Mouse (Mus musculus) kidney, adult 2 months (tissue): ENCODE results near the gene Nmnat2. TPM values are rescaled to one million over a fixed set of nuclear protein-coding genes. Genes with fewer than 3 reads are reported as not detected.

Source experiments
- DNase-seq: peaks from one replicate; pipeline ENCODE4 v3.0.0; 2021
- H3K27ac ChIP-seq: fragments of 200-500 bp; 2 replicates; pipeline ENCODE4 v1.5.1; 2012; ENCODE audit warnings: low read depth, low read length, control low read depth, inconsistent platforms; ENCODE audit not compliant: insufficient read depth
- H3K27me3 ChIP-seq: fragments of 200-500 bp; replicated peaks from 2 replicates; pipeline ENCODE4 v1.6.1; 2012; ENCODE audit warnings: mild to moderate bottlenecking, moderate library complexity, low read length, inconsistent platforms; ENCODE audit not compliant: control insufficient read depth, insufficient read depth
- H3K36me3 ChIP-seq: fragments of 200-500 bp; 2 replicates; pipeline ENCODE4 v1.6.1; 2012; ENCODE audit warnings: mild to moderate bottlenecking, moderate library complexity, low read length, inconsistent platforms; ENCODE audit not compliant: control insufficient read depth, insufficient read depth
- H3K4me1 ChIP-seq: fragments of 200-500 bp; 2 replicates; pipeline ENCODE4 v1.6.1; 2011; ENCODE audit warnings: low read length; ENCODE audit not compliant: control insufficient read depth, insufficient read depth
- H3K4me3 ChIP-seq: fragments of 200-500 bp; 2 replicates; pipeline ENCODE4 v1.5.1; 2011; ENCODE audit warnings: mild to moderate bottlenecking, low read depth, low read length, control low read depth; ENCODE audit not compliant: insufficient read depth
- CTCF ChIP-seq: fragments of 200-500 bp; conservative IDR thresholded peaks from 2 replicates; pipeline ENCODE4 v1.5.1; 2011; ENCODE audit warnings: low read depth, mild to moderate bottlenecking, control low read depth, low read length, moderate library complexity, mixed read lengths; ENCODE audit not compliant: insufficient read depth, insufficient read length
- POLR2A ChIP-seq: fragments of 200-500 bp; IDR thresholded peaks from one replicate; pipeline ENCODE4 v1.6.1; 2011; ENCODE audit warnings: low read depth, low read length, control low read depth
- WGBS: fragments of 180-500 bp; shearing (Covaris S2); methylation state at CpG from one replicate; pipeline ENCODE4 v1.1.7; 2018; 5-methylcytosine and 5-hydroxymethylcytosine counted together
- polyA plus RNA-seq: library from polyadenylated mRNA; depleted of rRNA; stranded (reverse); fragments of >200 nt; gene quantifications from 2 replicates; pipeline ENCODE4 v1.2.3, GENCODE M21; 2012

The Nmnat2 gene
- polyA plus RNA-seq, 1 experiment, result 0.41 TPM

- H3K27me3 ChIP-seq, result no peaks in the 10 kb centered on the region
- H3K4me3 ChIP-seq, result no peak overlapping the region
- no peaks in the 10 kb centered on the region for H3K36me3 ChIP-seq
- TF ChIP-seq POLR2A, result no peak
- TF ChIP-seq CTCF, result no peak
- DNase-seq, result peak; percentile 52
- no peaks in the 10 kb centered on the region; the same call in 1 of the 2 replicates for H3K4me1 ChIP-seq
- WGBS, result 33% methylated on average over 8 of the region's 8 CpGs
- H3K27ac ChIP-seq, result no peak overlapping the region
Measured at GRCm38 (mm10) chr1:153125287-153126275, 170.8 kb downstream of the Nmnat2 start.

- 79% methylated on average over 15 of the region's 15 CpGs for WGBS
Measured at GRCm38 (mm10) chr1:153126491-153127381, 171.9 kb downstream of the Nmnat2 start.

GRCm38 (mm10) chr1:153127622-153128021, 172.8 kb downstream of the Nmnat2 start:
- no peaks in the 10 kb centered on the region for H3K27me3 ChIP-seq
- no peaks in the 10 kb centered on the region for H3K36me3 ChIP-seq
- H3K4me1 ChIP-seq, result no peaks in the 10 kb centered on the region; the same call in 1 of the 2 replicates
- TF ChIP-seq POLR2A (no peak), CTCF (no peak)
- WGBS, result 62% methylated on average over 4 of the region's 4 CpGs
- no peak overlapping the region for H3K27ac ChIP-seq
- H3K4me3 ChIP-seq, result no peak overlapping the region
- DNase-seq, result no peak

More at GRCm38 (mm10) chr1:153126491-153127381, 171.9 kb downstream of the Nmnat2 start:
- Histone ChIP-seq H3K4me3 (no peak overlapping the region), H3K36me3 (no peaks in the 10 kb centered on the region), H3K27me3 (no peaks in the 10 kb centered on the region), H3K4me1 (no peaks in the 10 kb centered on the region; the same call in 1 of the 2 replicates), H3K27ac (no peak overlapping the region)
- TF ChIP-seq POLR2A, result no peak
- TF ChIP-seq CTCF, result no peak
- DNase-seq, result peak; percentile 25

GRCm38 (mm10) chr1:153128780-153129179, 174.0 kb downstream of the Nmnat2 start:
- Histone ChIP-seq H3K4me3 (no peak overlapping the region), H3K36me3 (no peaks in the 10 kb centered on the region), H3K4me1 (no peaks in the 10 kb centered on the region; the same call in 1 of the 2 replicates), H3K27ac (no peak overlapping the region), H3K27me3 (no peaks in the 10 kb centered on the region)
- DNase-seq, result no peak
- 87% methylated on average over 8 of the region's 8 CpGs for WGBS
- no peak for TF ChIP-seq POLR2A
- no peak for TF ChIP-seq CTCF

- no peaks in the 10 kb centered on the region for H3K36me3 ChIP-seq
- no peak overlapping the region for H3K4me3 ChIP-seq
- H3K27me3 ChIP-seq, result no peaks in the 10 kb centered on the region
- no peak overlapping the region for H3K27ac ChIP-seq
- no peak for TF ChIP-seq POLR2A
- no peak for TF ChIP-seq CTCF
- no peaks in the 10 kb centered on the region for H3K4me1 ChIP-seq
- WGBS, result 77% methylated on average over 11 of the region's 11 CpGs
- no peak for DNase-seq
Measured at GRCm38 (mm10) chr1:153129992-153130713, 175.4 kb downstream of the Nmnat2 start.

GRCm38 (mm10) chr1:153133865-153134781, 179.3 kb downstream of the Nmnat2 start:
- Histone ChIP-seq H3K4me3 (no peak overlapping the region), H3K36me3 (no peaks in the 10 kb centered on the region), H3K27ac (no peak overlapping the region), H3K27me3 (no peaks in the 10 kb centered on the region), H3K4me1 (no peaks in the 10 kb centered on the region)
- 70% methylated on average over 9 of the region's 9 CpGs for WGBS
- no peak for TF ChIP-seq CTCF
- TF ChIP-seq POLR2A, result no peak
- DNase-seq, result no peak
